ENCODE assay signal across 9 mouse cellular contexts in the genomic region with DNA sequence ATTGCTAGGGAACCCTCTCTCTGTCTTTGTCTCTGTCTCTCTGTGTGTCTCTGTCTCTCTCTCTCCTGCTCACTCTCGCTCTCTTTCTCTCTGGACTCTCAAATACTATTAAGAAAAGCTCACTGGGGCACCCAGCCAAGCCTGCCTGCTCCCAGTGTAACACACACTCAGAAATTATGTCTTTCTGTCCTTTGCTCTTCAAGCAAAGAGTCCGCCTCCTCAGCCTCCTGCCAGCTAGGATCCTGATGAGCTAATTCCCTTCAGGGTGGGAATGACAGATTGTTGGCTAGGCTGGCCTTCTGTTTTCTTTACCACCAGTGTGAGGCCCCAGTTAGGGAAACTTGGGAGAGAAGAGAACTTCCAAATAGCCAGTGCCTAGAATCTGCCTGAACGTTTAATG. TPM values are rescaled to one million over a fixed set of nuclear protein-coding genes. Genes with fewer than 3 reads are reported as not detected.
DNase-seq lines count a peak whose midpoint lies in the region; ATAC-seq and TF ChIP-seq lines count a peak whose summit lies in the region.
"Had no signal": no experiment of that assay in that cellular context is flagged by ENCODE, and none has a peak within 500 bp of the region (broad histone marks: within the 10 kb centered on the region; RNA-seq: fewer than 3 reads in every experiment).

No protein-coding gene starts in this region.

- TF ChIP-seq CTCF in intestine, postnatal 0 days (IDR thresholded peaks at IDR 0.05; ENCODE audit: low read depth), result no peak

- WGBS in intestine, embryonic 14.5 days, result 25% methylated on average over 3 of the region's 3 CpGs
- WGBS in intestine, postnatal 0 days, result 35% methylated on average over 3 of the region's 3 CpGs

- no peak overlapping the region for H3K4me2 ChIP-seq in intestine, embryonic 14.5 days (ENCODE audit: low read length)
- H3K4me2 ChIP-seq in intestine, postnatal 0 days (replicated peaks; ENCODE audit: low read depth), result no peak overlapping the region

- peaks cover 13% of the 10 kb centered on the region for H3K4me1 ChIP-seq in intestine, embryonic 14.5 days (replicated peaks; ENCODE audit: control insufficient read depth, insufficient read depth, low read length)
- no peaks in the 10 kb centered on the region for H3K4me1 ChIP-seq in intestine, postnatal 0 days (replicated peaks; ENCODE audit: control insufficient read depth, insufficient read depth, low read length)

- H3K9me3 ChIP-seq in intestine, embryonic 14.5 days (ENCODE audit: control insufficient read depth, low read length), result no peaks in the 10 kb centered on the region
- no peaks in the 10 kb centered on the region for H3K9me3 ChIP-seq in intestine, postnatal 0 days (ENCODE audit: control insufficient read depth)
- H3K9me3 ChIP-seq: G1E had no signal

- peak; percentile 60 for DNase-seq in intestine, embryonic 14.5 days (ENCODE audit: low spot score)
- DNase-seq in adrenal gland, postnatal 14 days, result peak; percentile 90
- DNase-seq in gastrocnemius, postnatal 25 days, result peak; percentile 56
- peak; percentile 64 for DNase-seq in kidney, postnatal 14 days
- peak; percentile 72 for DNase-seq in lung, postnatal 36 days
- DNase-seq in urinary bladder, postnatal 4 days (ENCODE audit: low spot score in 2 of 2), result peak; percentile 65 to 78

- H3K9ac ChIP-seq in intestine, embryonic 14.5 days (ENCODE audit: low read length), result no peak overlapping the region
- H3K9ac ChIP-seq in intestine, postnatal 0 days (ENCODE audit: low read depth, low read length), result no peak overlapping the region

- H3K27ac ChIP-seq in intestine, embryonic 14.5 days (ENCODE audit: low read depth), result 0 out of 2 replicates have a peak overlapping the region, but pooled peaks have one; percentile 30
- H3K27ac ChIP-seq in intestine, postnatal 0 days (ENCODE audit: low read depth, low read length), result no peak overlapping the region

- ATAC-seq in intestine, embryonic 14.5 days (replicated peaks; ENCODE audit: low FRiP score, low TSS enrichment, low read depth), result no peak
- no peak for ATAC-seq in intestine, postnatal 0 days
- no peak for ATAC-seq in megakaryocyte progenitor cell, adult 5-6 weeks (replicated peaks; ENCODE audit: poor library complexity)

- H3K27me3 ChIP-seq in intestine, embryonic 14.5 days (replicated peaks; ENCODE audit: control insufficient read depth, insufficient read depth, low read length), result no peaks in the 10 kb centered on the region
- no peaks in the 10 kb centered on the region for H3K27me3 ChIP-seq in intestine, postnatal 0 days (replicated peaks; ENCODE audit: control insufficient read depth, insufficient read depth, low read length)

- no peak overlapping the region for H3K4me3 ChIP-seq in intestine, embryonic 14.5 days (ENCODE audit: low read depth, low read length)
- H3K4me3 ChIP-seq in intestine, postnatal 0 days (ENCODE audit: low read depth, low read length), result no peak overlapping the region

- no peaks in the 10 kb centered on the region for H3K36me3 ChIP-seq in intestine, embryonic 14.5 days (ENCODE audit: control insufficient read depth, insufficient read depth, low read length)
- no peaks in the 10 kb centered on the region for H3K36me3 ChIP-seq in intestine, postnatal 0 days (ENCODE audit: control insufficient read depth, insufficient read depth)
- H3K36me3 ChIP-seq: G1E had no signal

RNA-seq across cellular contexts. Expression of a gene that starts 57.1 kb away (rescaled TPM):
- 39.3 and 49.1 TPM in 2 replicates for polyA plus RNA-seq in intestine, embryonic 14.5 days (2014; fragmentation: Nextera tagmentation; extraction: Ambion mirVana)
- 14.2 and 15.0 TPM in 2 replicates for polyA plus RNA-seq in intestine, postnatal 0 days (2015; fragmentation: Nextera tagmentation; extraction: Ambion mirVana)
- 31.4 and 36.2 TPM in 2 replicates for total RNA-seq in adrenal gland, postnatal 14 days (2021)
- total RNA-seq in gastrocnemius, postnatal 25 days (2021), result 10 to 100 TPM; 18.5 to 21.8 TPM
- total RNA-seq in megakaryocyte progenitor cell, adult 5-6 weeks (2015), result 65.1 and 66.7 TPM in 2 replicates
- 35.7 and 36.1 TPM in 2 replicates for total RNA-seq in megakaryocyte progenitor cell, adult 5-6 weeks (2017)
